Mouse (Mus musculus): Measurements from ENCODE around the gene Acta1. TPM values are rescaled to one million over a fixed set of nuclear protein-coding genes. Genes with fewer than 3 reads are reported as not detected.

Gene Acta1
- polyA plus RNA-seq, 1 experiment, result 24.6 TPM

GRCm38 (mm10) chr8:123887956-123888355, 6.6 kb downstream of the Acta1 start:
- no peak overlapping the region for H3K27ac ChIP-seq (ENCODE audit: insufficient read depth, low read length)
- TF ChIP-seq CTCF (IDR thresholded peaks at IDR 0.05; ENCODE audit: extremely low read depth, insufficient read depth, low read length) (no peak), POLR2A (IDR thresholded peaks at IDR 0.05; ENCODE audit: extremely low read depth, insufficient read depth, low read length) (no peak)
- no peak overlapping the region for H3K4me3 ChIP-seq (ENCODE audit: insufficient read depth, low read length)
- H3K4me1 ChIP-seq (ENCODE audit: control insufficient read depth, insufficient read depth, low read length), result peaks cover 7% of the 10 kb centered on the region

GRCm38 (mm10) chr8:123887163-123887562, 7.4 kb downstream of the Acta1 start:
- Histone ChIP-seq H3K27ac (ENCODE audit: insufficient read depth, low read length) (no peak overlapping the region), H3K4me3 (ENCODE audit: insufficient read depth, low read length) (no peak overlapping the region), H3K4me1 (ENCODE audit: control insufficient read depth, insufficient read depth, low read length) (peaks cover 7% of the 10 kb centered on the region)
- no peak for TF ChIP-seq CTCF (IDR thresholded peaks at IDR 0.05; ENCODE audit: extremely low read depth, insufficient read depth, low read length)
- no peak for TF ChIP-seq POLR2A (IDR thresholded peaks at IDR 0.05; ENCODE audit: extremely low read depth, insufficient read depth, low read length)

DNA sequence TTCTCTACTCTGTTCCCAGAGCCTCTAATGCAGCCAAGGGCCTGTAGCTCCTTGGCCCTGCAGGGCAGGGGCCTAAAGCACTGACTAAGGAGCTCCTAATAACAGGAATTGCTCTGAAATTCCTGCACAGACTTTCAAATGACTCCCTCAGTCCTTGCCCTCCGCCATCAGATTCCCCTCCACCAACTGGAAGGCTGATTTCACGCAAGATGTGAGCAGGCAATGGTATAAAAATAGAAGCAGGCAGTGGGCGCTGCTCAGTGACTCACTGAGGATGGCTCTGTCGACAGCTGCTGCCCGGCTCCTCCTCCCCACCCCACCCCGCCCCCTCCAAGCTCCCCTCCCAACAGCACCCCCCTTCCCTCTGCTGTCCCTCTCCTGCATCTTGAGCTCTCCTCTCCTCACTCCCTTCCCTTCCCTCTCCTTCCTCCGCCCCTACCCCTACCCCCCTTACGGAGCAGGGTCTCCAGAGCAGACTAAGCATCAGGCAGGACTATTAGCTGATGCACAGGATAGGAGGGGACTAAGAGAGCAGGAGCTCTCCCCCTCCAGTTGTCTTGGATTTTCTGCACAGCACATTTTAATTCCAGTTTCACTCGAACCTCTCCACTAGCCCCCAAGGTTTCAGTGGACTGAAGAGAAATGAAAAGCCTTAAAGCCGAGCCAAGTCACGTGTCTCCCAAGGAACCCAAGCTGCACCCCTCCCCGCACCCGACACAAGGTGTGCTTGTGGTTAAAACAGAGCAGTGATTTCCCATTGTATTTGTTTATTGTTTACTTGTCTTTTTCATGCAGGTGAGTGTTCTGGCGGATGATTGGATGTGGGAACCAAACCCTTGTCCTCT, 9.6 kb downstream of the Acta1 start:
- Histone ChIP-seq H3K4me1 (ENCODE audit: control insufficient read depth, insufficient read depth, low read length) (peaks cover 13% of the 10 kb centered on the region), H3K4me3 (ENCODE audit: insufficient read depth, low read length) (no peak overlapping the region), H3K27ac (ENCODE audit: insufficient read depth, low read length) (peak overlapping the region; percentile 92)
- TF ChIP-seq CTCF (IDR thresholded peaks at IDR 0.05; ENCODE audit: extremely low read depth, insufficient read depth, low read length), result no peak
- peak; percentile 83 for TF ChIP-seq POLR2A (IDR thresholded peaks at IDR 0.05; ENCODE audit: extremely low read depth, insufficient read depth, low read length)

DNA sequence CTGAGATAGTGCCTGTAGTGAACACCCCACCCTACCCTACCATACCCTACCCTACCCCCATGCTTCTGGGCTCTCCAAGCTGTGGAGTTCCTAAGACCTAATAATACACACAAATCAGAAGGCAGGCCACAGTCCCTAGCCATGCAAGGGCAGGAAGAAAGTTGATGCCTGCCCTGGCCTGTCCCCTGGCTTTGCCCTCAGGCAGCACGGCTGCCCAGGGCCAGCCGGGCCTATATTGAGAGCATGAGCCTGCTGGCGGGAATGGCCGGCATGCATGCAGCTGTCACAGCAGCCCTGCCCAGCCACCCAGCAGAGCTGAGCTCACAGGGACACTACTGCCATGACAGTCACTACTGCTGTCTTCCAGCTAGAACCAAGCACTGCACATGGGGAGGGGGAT, 11.5 kb downstream of the Acta1 start:
- H3K4me1 ChIP-seq (ENCODE audit: control insufficient read depth, insufficient read depth, low read length), result peaks cover 17% of the 10 kb centered on the region
- peak overlapping the region; percentile 92 for H3K27ac ChIP-seq (ENCODE audit: insufficient read depth, low read length)
- no peak for TF ChIP-seq CTCF (IDR thresholded peaks at IDR 0.05; ENCODE audit: extremely low read depth, insufficient read depth, low read length)
- no peak for TF ChIP-seq POLR2A (IDR thresholded peaks at IDR 0.05; ENCODE audit: extremely low read depth, insufficient read depth, low read length)
- no peak overlapping the region for H3K4me3 ChIP-seq (ENCODE audit: insufficient read depth, low read length)

GRCm38 (mm10) chr8:123882412-123882811, 12.1 kb downstream of the Acta1 start:
- H3K27ac ChIP-seq (ENCODE audit: insufficient read depth, low read length), result peak overlapping the region; percentile 26
- no peak overlapping the region for H3K4me3 ChIP-seq (ENCODE audit: insufficient read depth, low read length)
- TF ChIP-seq POLR2A (IDR thresholded peaks at IDR 0.05; ENCODE audit: extremely low read depth, insufficient read depth, low read length), result no peak
- no peak for TF ChIP-seq CTCF (IDR thresholded peaks at IDR 0.05; ENCODE audit: extremely low read depth, insufficient read depth, low read length)
- H3K4me1 ChIP-seq (ENCODE audit: control insufficient read depth, insufficient read depth, low read length), result peaks cover 17% of the 10 kb centered on the region

- H3K4me1 ChIP-seq (ENCODE audit: control insufficient read depth, insufficient read depth, low read length), result peaks cover 17% of the 10 kb centered on the region
- H3K27ac ChIP-seq (ENCODE audit: insufficient read depth, low read length), result peak overlapping the region; percentile 43
- no peak overlapping the region for H3K4me3 ChIP-seq (ENCODE audit: insufficient read depth, low read length)
- TF ChIP-seq POLR2A (IDR thresholded peaks at IDR 0.05; ENCODE audit: extremely low read depth, insufficient read depth, low read length) (no peak), CTCF (IDR thresholded peaks at IDR 0.05; ENCODE audit: extremely low read depth, insufficient read depth, low read length) (0 out of 2 replicates have a peak, but pooled peaks have one; percentile 4)
These were observed 13.7 kb downstream of the Acta1 start for GRCm38 (mm10) chr8:123880821-123881350.

- Histone ChIP-seq H3K4me1 (ENCODE audit: control insufficient read depth, insufficient read depth, low read length) (peaks cover 16% of the 10 kb centered on the region), H3K4me3 (ENCODE audit: insufficient read depth, low read length) (no peak overlapping the region), H3K27ac (ENCODE audit: insufficient read depth, low read length) (peak overlapping the region; percentile 76)
- 0 out of 2 replicates have a peak, but pooled peaks have one; percentile 24 for TF ChIP-seq POLR2A (IDR thresholded peaks at IDR 0.05; ENCODE audit: extremely low read depth, insufficient read depth, low read length)
- TF ChIP-seq CTCF (IDR thresholded peaks at IDR 0.05; ENCODE audit: extremely low read depth, insufficient read depth, low read length), result no peak
These were observed 14.3 kb downstream of the Acta1 start for GRCm38 (mm10) chr8:123880271-123880670.

- Histone ChIP-seq H3K27ac (ENCODE audit: insufficient read depth, low read length) (no peak overlapping the region), H3K4me3 (ENCODE audit: insufficient read depth, low read length) (no peak overlapping the region), H3K4me1 (ENCODE audit: control insufficient read depth, insufficient read depth, low read length) (peaks cover 12% of the 10 kb centered on the region; the same call in 1 of the 2 replicates)
- TF ChIP-seq POLR2A (IDR thresholded peaks at IDR 0.05; ENCODE audit: extremely low read depth, insufficient read depth, low read length), result no peak
- no peak for TF ChIP-seq CTCF (IDR thresholded peaks at IDR 0.05; ENCODE audit: extremely low read depth, insufficient read depth, low read length)
These were observed 16.7 kb downstream of the Acta1 start for GRCm38 (mm10) chr8:123877865-123878264.

DNA sequence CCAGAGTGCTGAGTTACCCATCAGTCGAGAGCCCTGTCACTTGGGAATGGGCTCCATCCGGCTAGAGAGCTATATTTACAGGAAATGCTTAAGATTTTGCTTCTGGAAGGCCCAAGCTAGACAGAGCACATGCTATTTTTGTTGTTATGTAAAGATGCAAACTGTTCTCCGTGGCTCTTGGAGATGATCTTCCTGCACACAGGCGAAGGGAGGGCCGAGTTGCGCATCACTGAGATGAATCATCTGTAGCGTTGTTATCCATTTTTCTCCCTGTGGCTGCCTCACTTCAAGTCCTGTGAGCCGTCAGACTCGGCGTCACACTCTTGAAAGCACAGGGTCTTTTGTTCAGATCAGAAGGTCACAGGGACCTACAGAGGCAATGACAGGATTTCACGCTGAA, 20.2 kb downstream of the Acta1 start:
- Histone ChIP-seq H3K4me1 (ENCODE audit: control insufficient read depth, insufficient read depth, low read length) (peaks cover 4% of the 10 kb centered on the region; the same call in 1 of the 2 replicates), H3K27ac (ENCODE audit: insufficient read depth, low read length) (peak overlapping the region; percentile 31; the same call in 1 of the 2 replicates), H3K4me3 (ENCODE audit: insufficient read depth, low read length) (no peak overlapping the region)
- TF ChIP-seq POLR2A (IDR thresholded peaks at IDR 0.05; ENCODE audit: extremely low read depth, insufficient read depth, low read length) (no peak), CTCF (IDR thresholded peaks at IDR 0.05; ENCODE audit: extremely low read depth, insufficient read depth, low read length) (no peak)
